Mouse (Mus musculus): ENCODE results near the gene Rchy1. TPM values are rescaled to one million over a fixed set of nuclear protein-coding genes. Genes with fewer than 3 reads are reported as not detected.
"Not testable (repeated sequence)": the region's sequence is repeated elsewhere in the genome, so short reads cannot be mapped to it uniquely, and the experiment has no call there.

The Rchy1 gene
- polyA plus RNA-seq, 1 experiment, result 45.5 TPM

GRCm38 (mm10) chr5:91961370-91961769 is 1.5 kb downstream of the Rchy1 start:
- TF ChIP-seq POLR2A (IDR thresholded peaks at IDR 0.05; ENCODE audit: extremely low read depth, insufficient read depth, low read length) (no peak), CTCF (IDR thresholded peaks at IDR 0.05; ENCODE audit: extremely low read depth, insufficient read depth, low read length) (no peak)
- Histone ChIP-seq H3K4me1 (ENCODE audit: control insufficient read depth, insufficient read depth, low read length) (peaks cover 3% of the 10 kb centered on the region; the same call in 1 of the 2 replicates), H3K27ac (ENCODE audit: insufficient read depth, low read length) (peak overlapping the region; percentile 35; the same call in 1 of the 2 replicates), H3K4me3 (ENCODE audit: insufficient read depth, low read length) (peak overlapping the region; percentile 31)

GRCm38 (mm10) chr5:91960606-91961254 is 2.1 kb downstream of the Rchy1 start:
- Histone ChIP-seq H3K4me3 (ENCODE audit: insufficient read depth, low read length) (peak overlapping the region; percentile 28), H3K27ac (ENCODE audit: insufficient read depth, low read length) (no peak overlapping the region), H3K4me1 (ENCODE audit: control insufficient read depth, insufficient read depth, low read length) (peaks cover 3% of the 10 kb centered on the region; the same call in 1 of the 2 replicates)
- TF ChIP-seq CTCF (IDR thresholded peaks at IDR 0.05; ENCODE audit: extremely low read depth, insufficient read depth, low read length), result no peak
- no peak for TF ChIP-seq POLR2A (IDR thresholded peaks at IDR 0.05; ENCODE audit: extremely low read depth, insufficient read depth, low read length)

- TF ChIP-seq CTCF (IDR thresholded peaks at IDR 0.05; ENCODE audit: extremely low read depth, insufficient read depth, low read length) (no peak), POLR2A (IDR thresholded peaks at IDR 0.05; ENCODE audit: extremely low read depth, insufficient read depth, low read length) (no peak)
- H3K4me3 ChIP-seq (ENCODE audit: insufficient read depth, low read length), result no peak overlapping the region; the same call in 1 of the 2 replicates
- peaks cover 3% of the 10 kb centered on the region; the same call in 1 of the 2 replicates for H3K4me1 ChIP-seq (ENCODE audit: control insufficient read depth, insufficient read depth, low read length)
- no peak overlapping the region for H3K27ac ChIP-seq (ENCODE audit: insufficient read depth, low read length)
Measured at GRCm38 (mm10) chr5:91959986-91960385, 2.9 kb downstream of the Rchy1 start.

- H3K4me1 ChIP-seq (ENCODE audit: control insufficient read depth, insufficient read depth, low read length), result peaks cover 3% of the 10 kb centered on the region; the same call in 1 of the 2 replicates
- no peak overlapping the region for H3K27ac ChIP-seq (ENCODE audit: insufficient read depth, low read length)
- no peak for TF ChIP-seq POLR2A (IDR thresholded peaks at IDR 0.05; ENCODE audit: extremely low read depth, insufficient read depth, low read length)
- TF ChIP-seq CTCF (IDR thresholded peaks at IDR 0.05; ENCODE audit: extremely low read depth, insufficient read depth, low read length), result no peak
- H3K4me3 ChIP-seq (ENCODE audit: insufficient read depth, low read length), result no peak overlapping the region
Measured at GRCm38 (mm10) chr5:91959096-91959495, 3.8 kb downstream of the Rchy1 start.

DNA sequence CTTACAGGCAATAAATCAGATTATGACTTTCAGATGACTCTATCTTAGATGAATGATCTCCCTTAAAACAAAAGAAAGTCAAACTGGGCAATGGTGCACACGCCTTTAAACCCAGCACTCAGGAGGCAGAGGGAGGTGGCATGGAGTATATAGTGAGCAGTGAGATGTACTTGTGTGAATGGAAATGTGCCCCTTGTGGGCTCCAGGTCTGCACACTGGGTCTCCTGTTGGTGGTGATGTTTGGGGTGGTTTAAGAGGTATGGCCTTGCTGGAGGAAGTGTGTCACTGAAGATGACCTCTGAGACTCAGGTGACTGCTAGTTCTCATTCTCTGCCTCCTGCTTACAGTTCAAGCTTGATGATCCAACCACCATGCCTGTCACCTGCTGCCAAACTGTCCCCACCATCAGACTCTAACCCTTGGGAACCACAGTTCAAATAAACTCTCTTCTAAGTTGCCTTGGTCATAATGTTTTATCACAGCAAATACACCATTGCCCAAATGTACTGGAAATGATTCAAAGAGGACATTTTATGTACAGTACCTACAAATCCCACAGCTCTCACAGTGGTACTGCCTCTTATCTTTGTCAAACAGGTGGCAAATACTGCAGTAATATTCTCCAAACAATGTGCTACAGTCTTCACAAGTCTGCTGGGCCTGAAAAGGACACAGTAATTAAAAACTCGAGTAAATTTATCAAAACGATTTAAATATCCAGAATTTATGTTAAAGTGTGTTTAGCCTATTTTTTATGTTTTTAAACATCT is 5.7 kb downstream of the Rchy1 start:
- Histone ChIP-seq H3K27ac (ENCODE audit: insufficient read depth, low read length) (no peak overlapping the region), H3K4me3 (ENCODE audit: insufficient read depth, low read length) (no peak overlapping the region), H3K4me1 (ENCODE audit: control insufficient read depth, insufficient read depth, low read length) (peaks cover 3% of the 10 kb centered on the region; the same call in 1 of the 2 replicates)
- TF ChIP-seq POLR2A (IDR thresholded peaks at IDR 0.05; ENCODE audit: extremely low read depth, insufficient read depth, low read length), result no peak
- no peak for TF ChIP-seq CTCF (IDR thresholded peaks at IDR 0.05; ENCODE audit: extremely low read depth, insufficient read depth, low read length)

GRCm38 (mm10) chr5:91951404-91951803 is 11.5 kb downstream of the Rchy1 start:
- Histone ChIP-seq H3K4me3 (ENCODE audit: insufficient read depth, low read length) (no peak overlapping the region), H3K4me1 (ENCODE audit: control insufficient read depth, insufficient read depth, low read length) (no peaks in the 10 kb centered on the region), H3K27ac (ENCODE audit: insufficient read depth, low read length) (no peak overlapping the region)
- no peak for TF ChIP-seq CTCF (IDR thresholded peaks at IDR 0.05; ENCODE audit: extremely low read depth, insufficient read depth, low read length)
- no peak for TF ChIP-seq POLR2A (IDR thresholded peaks at IDR 0.05; ENCODE audit: extremely low read depth, insufficient read depth, low read length)

DNA sequence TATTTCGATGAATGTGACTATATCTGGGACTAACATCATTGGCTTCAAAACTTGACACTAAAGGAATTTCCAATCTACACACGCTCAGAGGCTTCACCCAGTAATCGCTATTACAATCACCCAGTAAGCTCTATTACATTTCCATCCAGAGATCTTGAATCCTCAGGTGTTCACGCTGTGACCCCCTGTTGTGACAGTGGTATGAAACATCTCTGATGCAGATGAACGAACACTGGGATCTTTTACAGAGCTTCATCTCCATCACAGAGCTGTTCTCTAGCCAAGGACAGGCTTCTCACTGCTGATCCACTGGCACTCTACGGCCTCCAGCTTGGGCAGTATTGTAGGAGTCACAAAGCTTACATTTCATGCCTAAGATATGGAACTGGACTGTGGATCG is 13.4 kb downstream of the Rchy1 start:
- Histone ChIP-seq H3K4me3 (ENCODE audit: insufficient read depth, low read length) (no peak overlapping the region), H3K4me1 (ENCODE audit: control insufficient read depth, insufficient read depth, low read length) (no peaks in the 10 kb centered on the region), H3K27ac (ENCODE audit: insufficient read depth, low read length) (no peak overlapping the region)
- TF ChIP-seq CTCF (IDR thresholded peaks at IDR 0.05; ENCODE audit: extremely low read depth, insufficient read depth, low read length) (no peak), POLR2A (IDR thresholded peaks at IDR 0.05; ENCODE audit: extremely low read depth, insufficient read depth, low read length) (no peak)

DNA sequence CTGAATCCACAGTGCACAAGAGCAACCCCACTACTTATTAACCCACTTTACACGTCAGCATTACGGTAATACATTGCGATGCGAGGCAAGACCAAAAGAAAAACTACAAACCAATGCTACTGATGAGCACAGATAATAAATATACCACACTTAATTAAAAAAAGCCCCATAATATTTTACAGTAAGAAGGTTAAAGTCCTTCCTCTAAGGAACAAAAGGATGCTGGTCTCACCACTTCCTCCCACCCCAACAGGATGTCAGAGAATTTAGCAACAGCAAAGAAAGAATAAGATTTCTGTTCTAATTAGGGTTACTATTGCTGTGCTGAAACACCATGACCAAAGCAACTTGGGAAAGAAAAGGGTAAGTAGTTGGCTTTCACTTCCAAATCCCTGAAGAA is 15.9 kb downstream of the Rchy1 start:
- no peaks in the 10 kb centered on the region for H3K4me1 ChIP-seq (ENCODE audit: control insufficient read depth, insufficient read depth, low read length)
- no peak for TF ChIP-seq CTCF (IDR thresholded peaks at IDR 0.05; ENCODE audit: extremely low read depth, insufficient read depth, low read length)
- TF ChIP-seq POLR2A (IDR thresholded peaks at IDR 0.05; ENCODE audit: extremely low read depth, insufficient read depth, low read length), result no peak
- H3K27ac ChIP-seq (ENCODE audit: insufficient read depth, low read length), result no peak overlapping the region
- H3K4me3 ChIP-seq (ENCODE audit: insufficient read depth, low read length), result no peak overlapping the region

- not testable (repeated sequence) for H3K27ac ChIP-seq (ENCODE audit: insufficient read depth, low read length); H3K4me1 ChIP-seq (ENCODE audit: control insufficient read depth, insufficient read depth, low read length); H3K4me3 ChIP-seq (ENCODE audit: insufficient read depth, low read length)
Measured at GRCm38 (mm10) chr5:91945609-91946008, 17.3 kb downstream of the Rchy1 start.

DNA sequence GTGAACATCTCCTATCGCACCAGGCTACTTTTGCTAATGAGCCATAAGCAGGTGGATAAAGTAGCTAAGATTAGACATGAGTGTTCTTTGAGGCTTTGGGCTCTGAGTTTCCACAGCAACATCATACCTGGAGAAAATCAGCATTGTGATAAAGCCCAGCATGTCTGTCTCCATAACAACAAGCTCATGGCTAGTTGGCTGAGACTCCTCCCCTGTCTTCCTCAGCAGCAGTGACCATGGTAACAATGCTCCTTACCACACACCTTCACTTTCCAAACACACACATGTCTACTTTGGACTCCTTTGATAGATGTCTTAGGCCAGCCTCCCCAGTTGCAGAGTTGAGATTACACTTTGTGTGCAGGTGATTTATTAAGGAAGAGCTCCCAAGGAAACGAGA is 49.6 kb downstream of the Rchy1 start:
- no peaks in the 10 kb centered on the region for H3K4me1 ChIP-seq (ENCODE audit: control insufficient read depth, insufficient read depth, low read length)
- no peak overlapping the region for H3K27ac ChIP-seq (ENCODE audit: insufficient read depth, low read length)
- H3K4me3 ChIP-seq (ENCODE audit: insufficient read depth, low read length), result no peak overlapping the region
- no peak for TF ChIP-seq POLR2A (IDR thresholded peaks at IDR 0.05; ENCODE audit: extremely low read depth, insufficient read depth, low read length)
- no peak for TF ChIP-seq CTCF (IDR thresholded peaks at IDR 0.05; ENCODE audit: extremely low read depth, insufficient read depth, low read length)
